Mouse (Mus musculus) left cerebral cortex, adult 11 months (tissue): ENCODE measurements around the gene Pacs2.

Source experiments
- DNase-seq: peaks from one replicate; pipeline ENCODE4 v3.0.0; 2022; ENCODE audit warnings: low spot score

The Pacs2 gene

GRCm38 (mm10) chr12:113012443-113012842, 1.9 kb upstream of the Pacs2 start:
- DNase-seq, result no peak

GRCm38 (mm10) chr12:113013021-113013491, 1.3 kb upstream of the Pacs2 start:
- peak; percentile 72 for DNase-seq

- DNase-seq, result no peak
Observed at GRCm38 (mm10) chr12:113014561-113015556, 551 bp downstream of the Pacs2 start.

GRCm38 (mm10) chr12:113015956-113016355, 1.6 kb downstream of the Pacs2 start:
- DNase-seq, result no peak

GRCm38 (mm10) chr12:113016976-113017375, 2.7 kb downstream of the Pacs2 start:
- peak; percentile 70 for DNase-seq

GRCm38 (mm10) chr12:113017429-113017984, 3.2 kb downstream of the Pacs2 start:
- no peak for DNase-seq

- DNase-seq, result no peak
Observed at GRCm38 (mm10) chr12:113018763-113019162, 4.5 kb downstream of the Pacs2 start.

GRCm38 (mm10) chr12:113021488-113021887, 7.2 kb downstream of the Pacs2 start:
- no peak for DNase-seq

GRCm38 (mm10) chr12:113023082-113023481, 8.8 kb downstream of the Pacs2 start:
- DNase-seq, result no peak

- DNase-seq, result no peak
Observed at GRCm38 (mm10) chr12:113026557-113026956, 12.2 kb downstream of the Pacs2 start.

GRCm38 (mm10) chr12:113027495-113027894, 13.2 kb downstream of the Pacs2 start:
- DNase-seq, result no peak

GRCm38 (mm10) chr12:113028067-113028466, 13.8 kb downstream of the Pacs2 start:
- no peak for DNase-seq

- DNase-seq, result no peak
Observed at GRCm38 (mm10) chr12:113028898-113029297, 14.6 kb downstream of the Pacs2 start.

GRCm38 (mm10) chr12:113030046-113030445, 15.7 kb downstream of the Pacs2 start:
- no peak for DNase-seq

GRCm38 (mm10) chr12:113030993-113031392, 16.7 kb downstream of the Pacs2 start:
- DNase-seq, result no peak

GRCm38 (mm10) chr12:113031441-113031840, 17.1 kb downstream of the Pacs2 start:
- DNase-seq, result no peak

- no peak for DNase-seq
Observed at GRCm38 (mm10) chr12:113032296-113033250, 18.3 kb downstream of the Pacs2 start.

- no peak for DNase-seq
Observed at GRCm38 (mm10) chr12:113035093-113035492, 20.8 kb downstream of the Pacs2 start.

GRCm38 (mm10) chr12:113036996-113037395, 22.7 kb downstream of the Pacs2 start:
- no peak for DNase-seq

- no peak for DNase-seq
Observed at GRCm38 (mm10) chr12:113038414-113038813, 24.1 kb downstream of the Pacs2 start.

- DNase-seq, result peak; percentile 38
Observed at GRCm38 (mm10) chr12:113041481-113042439, 27.5 kb downstream of the Pacs2 start.
